Mouse (Mus musculus): ENCODE measurements around the gene B3galt4. TPM values are rescaled to one million over a fixed set of nuclear protein-coding genes. Genes with fewer than 3 reads are reported as not detected.

The B3galt4 gene
- polyA plus RNA-seq, 1 experiment: 14.2 TPM

DNA sequence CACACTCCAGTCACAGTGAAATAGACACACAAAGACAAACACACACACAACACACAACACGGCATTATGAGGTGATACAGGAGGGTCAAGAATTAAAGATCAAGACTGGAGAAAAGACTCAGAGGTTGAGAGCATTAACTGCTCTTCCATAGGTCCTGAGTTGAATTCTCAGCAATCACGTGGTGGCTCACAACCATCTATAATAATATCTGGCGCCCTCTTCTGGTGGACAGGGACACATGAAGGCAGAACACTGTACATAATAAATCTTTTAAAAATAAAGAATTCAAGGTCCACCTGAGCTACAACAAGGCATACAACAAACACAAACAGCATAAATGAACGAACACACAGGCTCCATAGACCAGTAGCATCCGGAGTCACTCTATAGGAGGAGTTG, 17.6 kb upstream of the B3galt4 start:
- no peak for TF ChIP-seq GATA1 (IDR thresholded peaks at IDR 0.05; ENCODE audit: low read length)

- no peak for TF ChIP-seq GATA1 (IDR thresholded peaks at IDR 0.05; ENCODE audit: low read length)
These were observed 17.2 kb upstream of the B3galt4 start for GRCm38 (mm10) chr17:33968489-33968888.

DNA sequence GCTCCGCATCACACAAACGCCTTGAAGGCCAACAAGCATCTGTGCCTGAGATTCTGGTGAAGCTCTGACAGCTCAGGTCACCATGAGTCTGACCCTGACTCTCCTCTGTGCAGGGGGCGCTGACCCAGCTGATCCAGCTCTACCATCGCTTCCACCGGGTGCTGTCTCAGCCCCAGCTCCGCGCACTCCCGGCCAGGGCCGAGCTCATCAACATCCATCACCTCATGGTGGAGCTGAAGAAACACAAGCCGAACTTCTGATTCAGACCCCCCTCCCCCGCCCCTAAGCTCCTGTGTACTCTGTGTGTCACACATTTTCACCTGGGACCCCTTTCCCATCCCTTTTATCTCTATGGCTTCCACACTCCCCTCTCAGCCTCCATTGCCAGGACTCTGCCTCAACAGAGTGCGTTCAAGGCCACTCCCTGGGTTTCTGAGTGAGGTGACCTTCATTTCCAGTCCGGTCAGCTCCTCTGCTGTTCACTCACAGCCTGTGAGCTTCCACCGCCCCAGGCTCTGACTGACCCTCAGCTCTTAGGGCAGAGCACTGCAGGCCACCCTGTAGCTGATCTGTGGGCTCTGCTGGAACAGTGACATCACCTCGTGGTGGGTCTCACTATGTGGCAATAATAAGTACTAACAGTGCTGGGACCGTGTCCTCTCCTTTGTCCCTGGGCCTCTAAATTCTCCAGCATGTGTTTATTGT, 14.7 kb upstream of the B3galt4 start:
- no peak for TF ChIP-seq GATA1 (IDR thresholded peaks at IDR 0.05; ENCODE audit: low read length)

DNA sequence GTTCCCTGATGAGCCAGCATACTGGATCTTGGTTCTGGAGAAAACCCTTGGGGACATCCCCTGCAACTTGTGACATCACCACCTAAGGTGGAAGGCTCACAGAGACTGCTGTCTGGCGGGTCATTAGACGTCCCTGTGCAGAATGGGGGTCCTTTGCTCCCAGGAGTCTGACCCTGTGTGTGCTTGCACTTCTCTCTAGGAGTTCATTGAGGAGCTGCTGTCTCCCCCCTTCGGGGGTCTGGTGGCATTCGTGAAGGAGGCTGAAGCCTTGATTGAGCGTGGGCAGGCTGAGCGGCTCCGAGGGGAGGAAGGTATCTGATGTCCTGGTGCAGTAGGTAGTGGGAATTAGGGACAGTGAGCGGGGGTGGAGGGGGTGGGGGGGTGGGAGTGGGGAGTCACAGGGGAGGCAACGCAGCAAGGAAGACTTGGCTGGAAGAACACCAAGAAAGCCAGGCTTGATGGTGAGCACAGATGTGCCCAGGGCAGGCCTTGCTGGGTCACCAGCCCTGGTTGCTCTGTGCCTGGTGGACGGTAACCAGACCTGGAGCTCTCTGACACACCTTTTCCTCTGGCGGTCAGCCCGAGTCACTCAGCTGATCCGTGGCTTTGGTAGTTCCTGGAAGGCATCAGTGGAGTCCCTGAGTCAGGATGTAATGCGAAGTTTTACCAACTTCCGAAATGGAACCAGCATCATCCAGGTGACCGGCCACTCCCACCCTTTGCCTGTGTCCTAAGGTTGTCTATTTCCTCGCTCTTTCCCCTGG, 14.0 kb upstream of the B3galt4 start:
- no peak for TF ChIP-seq GATA1 (IDR thresholded peaks at IDR 0.05; ENCODE audit: low read length)

- TF ChIP-seq GATA1 (IDR thresholded peaks at IDR 0.05; ENCODE audit: low read length): no peak
These were observed 11.6 kb upstream of the B3galt4 start for GRCm38 (mm10) chr17:33962876-33963275.

DNA sequence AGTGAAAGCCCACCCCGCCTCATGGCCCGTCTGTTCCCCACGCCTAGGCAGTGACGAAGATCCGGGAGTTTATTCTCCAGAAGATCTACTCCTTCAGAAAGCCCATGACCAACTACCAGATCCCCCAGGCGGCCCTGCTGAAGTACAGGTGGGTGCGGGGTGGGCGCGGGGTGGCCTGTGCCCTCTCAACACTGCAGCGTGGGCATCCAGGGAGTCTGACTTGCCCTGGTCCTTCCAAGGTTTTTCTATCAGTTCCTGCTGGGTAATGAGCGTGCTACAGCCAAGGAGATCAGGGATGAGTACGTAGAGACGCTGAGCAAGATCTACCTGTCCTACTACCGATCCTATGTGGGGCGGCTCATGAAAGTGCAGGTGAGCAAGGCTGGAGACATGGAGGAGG, 8.7 kb upstream of the B3galt4 start:
- TF ChIP-seq GATA1 (IDR thresholded peaks at IDR 0.05; ENCODE audit: low read length): no peak

DNA sequence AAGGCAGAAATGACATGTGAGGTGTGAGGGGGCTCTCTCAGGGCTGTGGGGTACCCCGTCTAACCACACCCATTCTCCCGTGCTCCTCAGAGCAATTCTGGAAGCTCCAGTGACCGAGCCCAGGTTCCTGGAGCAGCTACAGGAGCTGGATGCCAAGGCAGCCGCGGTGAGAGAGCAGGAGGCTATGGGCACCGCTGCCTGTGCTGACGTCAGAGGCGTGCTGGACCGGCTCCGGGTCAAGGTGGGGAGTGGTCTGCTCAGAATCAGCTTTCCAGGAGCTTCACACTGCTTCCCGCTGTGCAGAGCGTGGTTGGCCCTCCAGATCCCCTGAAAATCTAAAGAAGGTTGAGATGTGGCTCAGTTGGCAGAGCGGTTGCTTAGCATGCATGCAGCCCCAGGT, 7.8 kb upstream of the B3galt4 start:
- TF ChIP-seq GATA1 (IDR thresholded peaks at IDR 0.05; ENCODE audit: low read length): no peak

DNA sequence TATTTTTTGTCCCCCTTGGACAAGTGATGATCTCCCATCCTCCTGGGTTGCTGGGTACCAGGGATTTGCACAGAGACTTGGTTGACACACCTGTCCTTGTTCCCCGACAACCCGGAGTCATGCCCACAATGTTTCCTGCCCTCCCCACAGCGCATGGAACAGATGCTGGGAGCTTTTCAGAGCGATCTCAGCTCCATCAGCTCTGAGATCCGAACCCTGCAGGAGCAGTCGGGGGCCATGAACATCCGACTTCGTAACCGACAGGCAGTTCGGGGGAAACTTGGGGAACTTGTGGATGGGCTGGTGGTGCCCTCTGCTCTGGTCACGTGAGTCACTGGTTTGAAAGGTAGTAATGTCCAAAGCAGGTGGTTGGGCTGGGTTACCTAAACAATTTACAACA, 7.2 kb upstream of the B3galt4 start:
- TF ChIP-seq GATA1 (IDR thresholded peaks at IDR 0.05; ENCODE audit: low read length): no peak

DNA sequence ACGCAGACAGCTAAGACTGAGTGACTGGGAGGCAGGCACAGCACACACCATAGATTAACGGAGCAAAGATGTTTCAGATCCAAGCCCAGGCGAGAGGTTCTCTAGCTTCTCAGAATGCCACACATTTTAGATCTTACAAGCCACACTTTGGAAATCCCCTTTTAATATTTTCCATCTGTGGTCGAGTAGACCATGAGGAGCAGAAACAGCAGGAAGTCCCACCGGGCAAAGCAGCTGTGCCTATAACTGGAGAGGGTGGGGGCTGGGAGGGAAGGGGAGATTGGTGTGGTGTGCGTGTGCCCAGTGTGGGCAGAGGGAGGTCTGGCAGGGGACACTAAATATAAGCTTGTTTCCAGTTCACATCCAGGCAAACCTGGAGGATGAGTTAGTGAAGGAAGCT, 6.2 kb upstream of the B3galt4 start:
- TF ChIP-seq GATA1 (IDR thresholded peaks at IDR 0.05; ENCODE audit: low read length): no peak

GRCm38 (mm10) chr17:33956336-33956735, 5.0 kb upstream of the B3galt4 start:
- no peak for TF ChIP-seq GATA1 (IDR thresholded peaks at IDR 0.05; ENCODE audit: low read length)

- no peak for TF ChIP-seq GATA1 (IDR thresholded peaks at IDR 0.05; ENCODE audit: low read length)
These were observed 4.4 kb upstream of the B3galt4 start, which contains the start of the genes Vps52 and Rps18 for GRCm38 (mm10) chr17:33955555-33956214. Vps52 (plus strand) TSS chr17:33955812. Rps18 (minus strand) TSS chr17:33956001.

DNA sequence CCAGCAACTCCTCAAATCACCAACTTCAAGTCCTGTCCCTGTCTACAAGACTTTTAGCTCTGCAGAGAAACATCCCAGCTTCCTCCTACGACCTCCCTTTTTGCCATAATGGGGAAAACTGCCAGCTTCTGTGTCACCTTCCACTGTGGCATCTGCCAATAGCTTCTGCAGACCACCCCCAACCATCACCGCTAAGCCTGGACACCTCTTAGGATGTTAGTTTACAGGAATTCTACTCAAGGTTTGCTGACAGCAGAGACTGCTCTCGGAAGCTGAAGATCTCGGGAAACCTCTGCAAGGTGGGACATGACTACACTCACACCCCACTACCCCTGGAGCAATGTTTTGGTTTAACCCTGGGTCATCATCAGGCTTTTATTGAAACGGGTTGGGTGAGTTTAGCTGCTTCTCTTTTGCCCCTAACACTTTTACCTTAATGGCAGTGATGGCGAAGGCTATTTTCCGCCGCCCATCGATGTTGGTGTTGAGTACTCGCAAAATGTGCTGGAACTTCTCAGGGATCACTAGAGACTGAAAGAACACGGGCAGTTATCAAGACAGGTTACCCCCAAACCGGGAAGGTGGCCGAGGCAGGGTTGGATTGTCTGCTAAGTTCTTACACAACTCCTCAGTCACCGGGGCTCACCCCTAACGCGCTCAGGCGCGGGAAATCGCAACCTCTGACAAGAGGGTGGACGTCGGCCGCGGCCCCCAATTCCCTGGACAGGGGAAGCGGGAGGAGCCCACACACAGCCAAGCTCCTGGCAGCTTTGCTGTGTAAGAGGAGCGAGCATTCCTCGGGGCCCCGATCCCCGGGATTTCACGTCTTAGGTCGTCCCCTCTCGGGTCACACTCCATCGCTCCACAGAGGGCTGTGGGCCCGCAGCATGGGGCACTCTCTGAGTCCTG, 3.6 kb upstream of the B3galt4 start:
- no peak for TF ChIP-seq GATA1 (IDR thresholded peaks at IDR 0.05; ENCODE audit: low read length)

DNA sequence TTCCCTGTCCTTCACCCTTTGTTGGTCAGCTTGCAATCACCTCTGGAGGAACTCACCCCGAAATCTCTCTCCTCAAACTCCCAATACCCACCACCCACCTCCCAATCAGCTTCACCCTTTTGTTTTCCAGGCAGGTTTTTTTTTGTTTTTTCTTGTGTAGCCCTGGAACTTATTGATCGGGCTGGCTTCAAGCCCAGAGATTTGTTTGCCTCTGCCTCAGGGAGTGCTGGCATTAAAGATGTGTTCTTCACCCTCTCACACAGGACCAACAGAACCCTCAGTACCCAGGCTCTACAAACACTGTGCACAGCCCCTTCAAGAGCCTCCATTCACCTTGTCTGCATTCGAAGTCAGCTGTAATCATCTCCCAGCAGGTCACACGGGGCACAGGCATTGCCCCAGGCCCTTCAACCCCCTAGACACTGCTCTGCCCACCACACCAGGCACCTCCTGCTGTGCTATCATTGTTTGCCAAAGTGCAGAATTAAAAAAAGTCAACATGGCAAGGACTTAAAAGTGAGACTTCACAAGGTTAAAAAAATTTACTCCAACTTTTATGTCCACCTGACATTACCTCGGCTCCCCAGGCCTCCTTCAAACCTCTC, 2.8 kb upstream of the B3galt4 start:
- no peak for TF ChIP-seq GATA1 (IDR thresholded peaks at IDR 0.05; ENCODE audit: low read length)

DNA sequence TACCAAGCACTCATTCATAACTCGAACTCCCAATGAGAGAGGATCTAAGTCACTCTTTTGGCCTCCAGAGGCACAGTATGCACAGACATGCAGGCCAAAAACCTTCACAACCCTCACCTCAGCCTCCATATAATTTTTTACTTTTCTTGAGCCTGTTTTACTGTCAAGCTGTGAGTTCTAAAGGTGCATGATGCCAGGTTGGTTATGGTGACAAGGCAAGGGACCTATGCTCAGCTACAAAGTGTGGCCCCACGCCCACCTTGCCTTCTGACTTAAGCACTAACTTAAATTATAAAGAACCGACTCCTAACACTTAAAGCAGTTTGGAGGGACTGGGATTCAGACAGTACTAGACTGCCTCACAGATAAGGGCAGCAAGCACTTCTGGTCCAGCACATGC, 2.0 kb upstream of the B3galt4 start:
- no peak for TF ChIP-seq GATA1 (IDR thresholded peaks at IDR 0.05; ENCODE audit: low read length)

DNA sequence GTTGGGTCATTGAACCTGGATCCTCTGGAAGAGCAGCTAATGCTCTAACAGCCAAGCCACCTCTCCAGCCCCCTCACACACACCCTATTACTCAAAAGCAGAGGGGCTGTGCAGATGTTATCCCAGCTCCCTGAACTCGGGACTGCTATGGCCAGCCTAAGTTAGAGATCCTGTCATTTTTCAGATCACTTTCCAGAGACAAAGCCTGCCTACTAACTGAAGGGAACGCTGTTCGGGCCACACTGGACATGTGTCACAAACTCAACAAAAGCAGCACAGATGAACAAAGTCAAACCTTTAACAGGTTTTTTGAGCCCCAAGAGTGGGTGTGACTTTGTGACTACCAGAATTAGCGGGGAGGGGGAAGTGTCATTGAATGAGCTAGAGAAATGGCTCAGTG, 1.6 kb upstream of the B3galt4 start:
- no peak for TF ChIP-seq GATA1 (IDR thresholded peaks at IDR 0.05; ENCODE audit: low read length)
